In the genomic region with DNA sequence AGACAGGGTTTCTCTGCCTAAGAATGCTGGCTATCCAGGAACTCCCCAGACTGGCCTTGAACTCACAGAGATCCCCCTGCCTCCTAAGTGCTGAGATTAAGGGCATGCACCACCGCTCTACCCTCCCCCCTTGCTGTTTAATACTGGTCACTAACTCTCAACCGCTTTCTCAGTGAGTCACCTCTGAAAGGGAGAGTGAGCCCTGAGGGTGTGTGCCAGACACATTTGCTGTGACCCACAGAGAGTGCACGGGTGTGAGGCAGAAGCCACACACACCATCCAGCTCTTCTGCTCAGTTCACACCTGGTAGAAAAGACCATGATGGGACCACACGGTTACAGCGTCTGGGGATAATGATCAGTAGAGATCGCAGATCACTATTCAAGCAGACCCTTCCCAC, we compare ENCODE assay signal across 17 mouse cellular contexts. TPM values are rescaled to one million over a fixed set of nuclear protein-coding genes. Genes with fewer than 3 reads are reported as not detected.
DNase-seq lines count a peak whose midpoint lies in the region; ATAC-seq and TF ChIP-seq lines count a peak whose summit lies in the region.
"Had no signal": no experiment of that assay in that cellular context is flagged by ENCODE, and none has a peak within 500 bp of the region (broad histone marks: within the 10 kb centered on the region; RNA-seq: fewer than 3 reads in every experiment).

No protein-coding gene starts in this region.

- WGBS in heart, embryonic 12.5 days: 83% methylated on average over 6 of the region's 6 CpGs
- WGBS in small intestine, adult 2 months: 87% methylated on average over 6 of the region's 6 CpGs

- no peaks in the 10 kb centered on the region for H3K9me3 ChIP-seq in heart, embryonic 12.5 days (replicated peaks)
- H3K9me3 ChIP-seq: embryonic facial prominence, embryonic 12.5 days; hindbrain, embryonic 15.5 days had no signal

- peaks cover 23% of the 10 kb centered on the region for H3K36me3 ChIP-seq in heart, embryonic 12.5 days
- H3K36me3 ChIP-seq in small intestine, adult 2 months (ENCODE audit: control insufficient read depth, insufficient read depth, low read length): peaks cover 3% of the 10 kb centered on the region; the same call in 1 of the 2 replicates

- 0 out of 2 replicates have a peak overlapping the region, but pooled peaks have one; percentile 13 for H3K9ac ChIP-seq in heart, embryonic 12.5 days
- H3K9ac ChIP-seq: embryonic facial prominence, embryonic 12.5 days; hindbrain, embryonic 15.5 days had no signal

- no peaks in the 10 kb centered on the region for H3K27me3 ChIP-seq in heart, embryonic 12.5 days (replicated peaks)
- no peaks in the 10 kb centered on the region for H3K27me3 ChIP-seq in small intestine, adult 2 months (ENCODE audit: control insufficient read depth, insufficient read depth, low read length)
- H3K27me3 ChIP-seq: embryonic facial prominence, embryonic 12.5 days; hindbrain, embryonic 15.5 days had no signal

- no peak overlapping the region for H3K27ac ChIP-seq in heart, embryonic 12.5 days (ENCODE audit: poor library complexity, severe bottlenecking)
- H3K27ac ChIP-seq in small intestine, adult 2 months (ENCODE audit: insufficient read depth, low read depth, low read length): peak overlapping the region; percentile 68
- H3K27ac ChIP-seq: embryonic facial prominence, embryonic 12.5 days; hindbrain, embryonic 15.5 days had no signal

- intact Hi-C loops in gastrocnemius, postnatal 36 days (cut with DNase I): no loop called here

- no peak for TF ChIP-seq CTCF in small intestine, adult 2 months (IDR thresholded peaks at IDR 0.05; ENCODE audit: extremely low read depth, insufficient read length, insufficient replicate concordance, low read depth, low read length)

- DNase-seq in heart, adult 18-20 months: no peak
- DNase-seq in 3134 (ENCODE audit: extremely low read depth, insufficient read length, low spot score) (peak; percentile 63), NIH3T3 (ENCODE audit: low read depth) (peak; percentile 75)
- no peak for DNase-seq in kidney, postnatal 36 days
- no peak for DNase-seq in gastrocnemius, postnatal 36 days
- DNase-seq: adrenal gland, postnatal 10 days; cerebellum, adult 11-12 months; cerebellum, adult 9-10 months; cerebellum, postnatal 25 days; gastrocnemius, postnatal 10 days; heart, postnatal 36 days; kidney, adult 11 months had no signal

- H3K4me3 ChIP-seq in heart, embryonic 12.5 days: no peak overlapping the region
- no peak overlapping the region for H3K4me3 ChIP-seq in small intestine, adult 2 months (ENCODE audit: low read depth, low read length)
- H3K4me3 ChIP-seq: embryonic facial prominence, embryonic 12.5 days; hindbrain, embryonic 15.5 days had no signal

- H3K4me1 ChIP-seq in heart, embryonic 12.5 days (replicated peaks): peaks cover 30% of the 10 kb centered on the region
- peaks cover 27% of the 10 kb centered on the region for H3K4me1 ChIP-seq in small intestine, adult 2 months (ENCODE audit: control insufficient read depth, insufficient read depth, insufficient read length, low read length)

- no peak overlapping the region for H3K4me2 ChIP-seq in heart, embryonic 12.5 days
- H3K4me2 ChIP-seq: embryonic facial prominence, embryonic 12.5 days; hindbrain, embryonic 15.5 days had no signal

- no peak for TF ChIP-seq POLR2A in small intestine, adult 2 months (IDR thresholded peaks at IDR 0.05; ENCODE audit: low read depth, low read length)

- no peak for ATAC-seq in heart, embryonic 12.5 days (ENCODE audit: insufficient number of reproducible peaks, low FRiP score)
- ATAC-seq: forebrain, embryonic 16.5 days had no signal

RNA-seq across cellular contexts. Expression of a gene that starts 6.4 kb away (rescaled TPM):
- 62.8 TPM in 2 replicates for polyA plus RNA-seq in heart, embryonic 12.5 days (2016; fragmentation: Nextera tagmentation; extraction: Ambion mirVana)
- 10 to 100 TPM; 29.0 to 30.0 TPM for total RNA-seq in heart, adult 18-20 months (2021)
- 32.4 and 150 TPM in 2 replicates for polyA plus RNA-seq in small intestine, adult 2 months (2012; rRNA removed)
- 10 to 100 TPM; 23.4 to 26.7 TPM for total RNA-seq in gastrocnemius, postnatal 36 days (2021)

RNA-seq across cellular contexts. Expression of a gene that starts 12.7 kb away (rescaled TPM):
- 16.9 and 17.0 TPM in 2 replicates for polyA plus RNA-seq in heart, embryonic 12.5 days (2016; fragmentation: Nextera tagmentation; extraction: Ambion mirVana)
- total RNA-seq in heart, adult 18-20 months (2021): 10 to 100 TPM; 36.1 to 39.2 TPM
- 40.1 and 74.9 TPM in 2 replicates for polyA plus RNA-seq in small intestine, adult 2 months (2012; rRNA removed)
- 10 to 100 TPM; 12.7 to 15.2 TPM for total RNA-seq in gastrocnemius, postnatal 36 days (2021)

RNA-seq across cellular contexts. Expression of a gene that starts 17.8 kb away (rescaled TPM):
- 149 and 155 TPM in 2 replicates for polyA plus RNA-seq in heart, embryonic 12.5 days (2016; fragmentation: Nextera tagmentation; extraction: Ambion mirVana)
- 10 to 100 TPM; 53.5 to 60.2 TPM for total RNA-seq in heart, adult 18-20 months (2021)
- polyA plus RNA-seq in small intestine, adult 2 months (2012; rRNA removed): 48.3 and 99.3 TPM in 2 replicates
- total RNA-seq in gastrocnemius, postnatal 36 days (2021): 100 to 1,000 TPM; 110 to 123 TPM

RNA-seq across cellular contexts. Expression of a gene that starts 19.9 kb away (rescaled TPM):
- polyA plus RNA-seq in heart, embryonic 12.5 days (2016; fragmentation: Nextera tagmentation; extraction: Ambion mirVana): 116 and 123 TPM in 2 replicates
- total RNA-seq in heart, adult 18-20 months (2021): 10 to 100 TPM; 52.0 to 52.2 TPM
- polyA plus RNA-seq in small intestine, adult 2 months (2012; rRNA removed): 38.9 and 52.7 TPM in 2 replicates
- total RNA-seq in gastrocnemius, postnatal 36 days (2021): 10 to 100 TPM; 29.8 to 39.0 TPM

RNA-seq across cellular contexts. Expression of a gene that starts 24.4 kb away (rescaled TPM):
- 36.5 and 38.9 TPM in 2 replicates for polyA plus RNA-seq in heart, embryonic 12.5 days (2016; fragmentation: Nextera tagmentation; extraction: Ambion mirVana)
- 10 to 100 TPM; 13.4 to 14.2 TPM for total RNA-seq in heart, adult 18-20 months (2021)
- 30.8 and 47.4 TPM in 2 replicates for polyA plus RNA-seq in small intestine, adult 2 months (2012; rRNA removed)
- 1 to 10 TPM; 7.5 to 9.9 TPM for total RNA-seq in gastrocnemius, postnatal 36 days (2021)

Comparison
In these comparisons a context has a peak if more than half of its experiments do, and no peak if none do; other contexts are left out.
1. DNase-seq: peak in 3134 (single experiment) and NIH3T3 (single experiment); none in heart, adult 18-20 months (0 of 2), kidney, postnatal 36 days (0 of 2) and gastrocnemius, postnatal 36 days (0 of 2).